Mouse (Mus musculus) heart, adult 2 months (tissue): ENCODE data around the gene Klf8. TPM values are rescaled to one million over a fixed set of nuclear protein-coding genes. Genes with fewer than 3 reads are reported as not detected.
"Not testable (repeated sequence)": the region's sequence is repeated elsewhere in the genome, so short reads cannot be mapped to it uniquely, and the experiment has no call there.

Source experiments
- DNase-seq, 2 experiments: peaks; one replicate each; pipeline ENCODE4 v3.0.0; 2021
- H3K27ac ChIP-seq: fragments of 200-600 bp; 2 replicates; pipeline ENCODE4 v1.8.1; 2022
- H3K27me3 ChIP-seq: fragments of 200-500 bp; 2 replicates; pipeline ENCODE4 v1.6.1; 2012; ENCODE audit warnings: mild to moderate bottlenecking, low read length, inconsistent platforms, mixed read lengths; ENCODE audit not compliant: control insufficient read depth, insufficient read depth
- H3K36me3 ChIP-seq: fragments of 200-500 bp; 2 replicates; pipeline ENCODE4 v1.6.1; 2012; ENCODE audit warnings: low read length, inconsistent platforms; ENCODE audit not compliant: control insufficient read depth, insufficient read depth
- H3K4me1 ChIP-seq: fragments of 200-500 bp; 2 replicates; pipeline ENCODE4 v1.6.1; 2011; ENCODE audit warnings: low read length; ENCODE audit not compliant: control insufficient read depth, insufficient read depth
- H3K4me3 ChIP-seq: fragments of 200-600 bp; 2 replicates; pipeline ENCODE4 v1.8.1; 2022
- H3K79me2 ChIP-seq: fragments of 200-500 bp; replicated peaks from 2 replicates; pipeline ENCODE4 v1.6.1; 2012; ENCODE audit warnings: mild to moderate bottlenecking, inconsistent platforms, low read length, moderate library complexity, mixed read lengths; ENCODE audit not compliant: control insufficient read depth, insufficient read depth
- H3K9ac ChIP-seq: fragments of 200-500 bp; 2 replicates; pipeline ENCODE4 v1.6.1; 2012; ENCODE audit warnings: low read depth, mild to moderate bottlenecking, control low read depth, inconsistent platforms, low read length, mixed read lengths
- CTCF ChIP-seq: fragments of 200-600 bp; IDR thresholded peaks from 2 replicates; pipeline ENCODE4 v1.8.1; 2022; ENCODE audit warnings: antibody characterized with exemption, mild to moderate bottlenecking, moderate library complexity
- EP300 ChIP-seq: fragments of 200-500 bp; IDR thresholded peaks from 2 replicates; pipeline ENCODE4 v1.6.1; 2011; ENCODE audit warnings: low read depth, low read length, control low read depth; ENCODE audit not compliant: insufficient read depth
- POLR2A ChIP-seq: fragments of 200-500 bp; IDR thresholded peaks from 2 replicates; pipeline ENCODE4 v1.6.1; 2011; ENCODE audit warnings: mild to moderate bottlenecking, low read depth, low read length, control low read depth; ENCODE audit not compliant: insufficient read depth
- WGBS: fragments of 180-500 bp; shearing (Covaris S2); methylation state at CpG from one replicate; pipeline ENCODE4 v1.1.7; 2018; 5-methylcytosine and 5-hydroxymethylcytosine counted together
- intact Hi-C: fragments of 180-260 bp; cut with DNase I; formaldehyde crosslinking; loops from one replicate; pipeline ENCODE4 v1.15.1; 2025
- polyA plus RNA-seq: library from polyadenylated mRNA; depleted of rRNA; stranded (reverse); fragments of >200 nt; gene quantifications from 2 replicates; pipeline ENCODE4 v1.2.3, GENCODE M21; 2012
- total RNA-seq, 2 experiments: library from RNA; stranded (reverse); gene quantifications; 2 replicates each; pipeline ENCODE4 v1.2.3; 2021

The Klf8 gene
- total and polyA plus RNA-seq, 3 experiments = 0.13 to 0.21 (median 0.20) TPM

DNA sequence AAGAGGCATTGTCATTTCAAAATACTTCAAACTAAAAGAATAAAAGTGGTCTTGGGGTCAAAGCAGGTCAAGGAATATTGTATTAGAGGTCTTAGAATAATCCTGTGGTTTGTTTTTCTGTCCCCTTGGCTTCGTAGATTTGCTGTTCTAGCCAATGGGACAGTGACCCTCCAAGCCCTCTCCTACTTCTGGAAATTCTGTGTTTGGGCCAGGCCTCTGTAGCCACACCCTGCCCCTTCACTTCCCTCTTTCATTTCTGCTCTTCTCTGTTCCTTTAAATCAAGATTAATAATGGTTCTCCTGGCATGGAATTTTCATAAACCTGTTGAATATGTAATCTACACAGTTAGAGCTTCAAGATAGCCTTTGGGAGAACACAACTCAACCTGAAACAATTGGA is 17.0 kb downstream of the Klf8 start:
- Histone ChIP-seq H3K27me3 (no peaks in the 10 kb centered on the region), H3K36me3 (no peaks in the 10 kb centered on the region), H3K27ac (no peak overlapping the region), H3K4me1 (no peaks in the 10 kb centered on the region), H3K4me3 (no peak overlapping the region), H3K79me2 (no peaks in the 10 kb centered on the region), H3K9ac (no peak overlapping the region)
- 78% methylated on average over 1 of the region's 1 CpGs for WGBS
- TF ChIP-seq POLR2A = no peak
- no peak for TF ChIP-seq CTCF
- TF ChIP-seq EP300 = no peak
- no peak for DNase-seq
- intact Hi-C loops = no loop called here

DNA sequence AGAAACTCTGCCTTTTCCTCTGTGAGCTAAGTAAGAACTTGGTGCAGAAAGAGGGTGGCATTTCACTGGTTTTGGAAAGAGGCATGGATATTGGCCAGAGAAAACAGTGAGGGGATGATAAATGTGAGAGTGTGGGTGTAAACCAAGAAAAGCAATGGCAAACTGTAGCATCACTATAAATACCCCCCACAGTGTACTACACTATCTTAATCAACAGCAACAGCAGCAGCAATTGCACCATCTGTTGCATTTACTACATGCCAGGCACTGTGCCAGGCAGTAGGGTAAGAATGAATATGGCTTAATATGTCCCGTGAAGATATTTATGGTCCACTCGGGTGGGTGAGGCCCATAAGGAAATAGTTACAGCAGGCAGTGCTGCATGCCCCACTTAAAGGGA is 18.2 kb downstream of the Klf8 start:
- TF ChIP-seq CTCF (no peak), EP300 (no peak), POLR2A (no peak)
- H3K27ac ChIP-seq = no peak overlapping the region
- intact Hi-C loops = no loop called here
- WGBS = 50% methylated on average over 2 of the region's 2 CpGs
- no peaks in the 10 kb centered on the region for H3K79me2 ChIP-seq
- DNase-seq = no peak
- no peak overlapping the region for H3K9ac ChIP-seq
- H3K27me3 ChIP-seq = no peaks in the 10 kb centered on the region
- no peaks in the 10 kb centered on the region for H3K36me3 ChIP-seq
- no peak overlapping the region for H3K4me3 ChIP-seq
- H3K4me1 ChIP-seq = no peaks in the 10 kb centered on the region

DNA sequence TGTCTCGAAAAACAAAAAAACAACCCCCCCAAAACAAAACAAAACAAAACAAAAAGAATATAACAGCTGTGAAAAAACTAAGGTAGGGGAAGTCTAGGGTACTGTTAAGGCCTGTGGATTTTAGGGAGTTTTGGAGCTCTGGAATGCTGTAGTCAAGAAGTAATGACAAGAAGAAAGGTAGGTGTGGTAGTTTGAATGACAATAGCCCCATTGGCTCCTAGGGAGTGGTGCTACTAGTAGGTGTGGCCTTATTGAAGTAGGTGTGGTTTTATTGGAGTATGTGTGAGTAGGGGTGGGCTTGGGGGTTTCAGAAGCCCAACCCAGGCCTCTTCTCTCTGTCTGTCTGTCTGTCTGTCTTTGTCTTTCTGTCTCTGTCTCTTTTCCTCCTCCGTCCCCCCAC is 44.9 kb downstream of the Klf8 start:
- TF ChIP-seq EP300 = no peak
- TF ChIP-seq POLR2A = no peak
- TF ChIP-seq CTCF = no peak
- Histone ChIP-seq H3K9ac (no peak overlapping the region), H3K79me2 (no peaks in the 10 kb centered on the region), H3K36me3 (no peaks in the 10 kb centered on the region), H3K27ac (no peak overlapping the region), H3K27me3 (no peaks in the 10 kb centered on the region), H3K4me1 (no peaks in the 10 kb centered on the region), H3K4me3 (no peak overlapping the region)
- DNase-seq = no peak
- intact Hi-C loops = no loop called here
- WGBS = 66% methylated on average over 2 of the region's 2 CpGs

DNA sequence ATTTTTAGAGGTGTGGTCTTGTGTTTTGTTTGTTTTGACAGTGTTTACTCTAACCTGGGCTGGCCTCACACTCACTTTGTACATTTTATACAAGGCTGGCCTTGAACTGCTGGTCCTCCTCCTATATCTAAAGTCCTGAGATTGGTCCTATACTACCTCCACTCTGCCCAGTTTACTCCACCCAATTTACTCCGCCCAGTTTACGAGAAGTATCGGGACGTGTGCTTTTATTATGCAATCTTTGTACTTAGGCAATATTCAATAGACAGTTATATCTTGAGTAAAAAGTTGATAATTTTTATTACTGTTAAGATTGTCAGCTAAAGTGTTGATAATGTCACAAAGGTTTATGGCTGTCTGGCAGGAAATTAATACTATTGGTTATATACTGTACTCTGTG is 74.1 kb downstream of the Klf8 start:
- no peak for DNase-seq
- WGBS = 88% methylated on average over 4 of the region's 4 CpGs
- Histone ChIP-seq H3K79me2 (no peaks in the 10 kb centered on the region), H3K4me3 (no peak overlapping the region), H3K4me1 (no peaks in the 10 kb centered on the region), H3K36me3 (no peaks in the 10 kb centered on the region), H3K9ac (no peak overlapping the region), H3K27ac (no peak overlapping the region), H3K27me3 (no peaks in the 10 kb centered on the region)
- TF ChIP-seq EP300 (no peak), POLR2A (no peak), CTCF (no peak)
- intact Hi-C loops = no loop called here

DNA sequence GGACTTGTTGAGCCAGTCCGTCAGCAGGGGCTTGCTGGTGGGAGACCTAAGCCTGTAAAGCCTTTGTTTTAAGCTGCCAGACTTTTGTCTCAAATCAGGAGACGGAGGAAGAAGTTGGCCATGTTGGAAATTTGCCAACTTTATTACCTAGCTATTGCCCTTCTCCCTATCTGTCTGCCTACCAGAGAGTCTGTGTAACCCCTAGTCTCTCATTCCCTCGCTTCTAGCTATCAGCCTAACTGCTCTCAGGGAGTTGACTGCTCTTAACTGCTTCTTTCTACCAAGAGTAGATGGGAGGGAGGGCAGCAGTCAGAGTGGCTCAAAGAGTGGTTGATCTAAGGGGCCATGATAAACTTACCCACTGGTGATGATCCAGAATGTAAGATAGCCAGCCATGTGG is 85.8 kb downstream of the Klf8 start:
- Histone ChIP-seq H3K4me3 (no peak overlapping the region), H3K27ac (no peak overlapping the region), H3K9ac (no peak overlapping the region), H3K27me3 (no peaks in the 10 kb centered on the region), H3K4me1 (no peaks in the 10 kb centered on the region), H3K36me3 (no peaks in the 10 kb centered on the region), H3K79me2 (no peaks in the 10 kb centered on the region)
- no peak for DNase-seq
- 66% methylated on average over 3 of the region's 3 CpGs for WGBS
- intact Hi-C loops = no loop called here
- no peak for TF ChIP-seq CTCF
- no peak for TF ChIP-seq EP300
- no peak for TF ChIP-seq POLR2A

DNA sequence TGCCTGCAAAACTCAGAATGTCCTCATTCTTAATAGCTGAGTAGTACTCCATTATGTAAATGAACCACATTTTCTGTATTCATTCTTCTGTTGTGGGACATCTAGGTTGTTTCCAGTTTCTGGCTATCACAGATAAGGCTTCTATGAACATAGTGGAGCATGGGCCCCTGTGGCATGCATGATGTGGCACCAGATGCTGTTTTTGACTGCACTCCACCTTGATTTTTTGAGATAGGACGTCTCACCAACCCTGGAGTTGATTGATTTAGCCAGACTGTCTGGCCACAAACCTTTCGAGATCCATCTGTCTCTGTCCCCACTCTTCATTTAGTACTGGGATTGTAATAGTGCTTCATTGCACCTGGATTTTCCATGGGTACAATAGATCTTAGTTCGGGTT is 96.9 kb downstream of the Klf8 start:
- H3K4me3 ChIP-seq, H3K27ac ChIP-seq, H3K36me3 ChIP-seq, H3K27me3 ChIP-seq, H3K4me1 ChIP-seq, H3K79me2 ChIP-seq, intact Hi-C loops, DNase-seq, H3K9ac ChIP-seq: not testable (repeated sequence)
- 71% methylated on average over 3 of the region's 3 CpGs for WGBS
